Mouse (Mus musculus) skeletal muscle tissue, adult 2 months (tissue): Measurements from ENCODE around the gene Rpl13.

Source experiments
- DNase-seq: peaks from one replicate; pipeline ENCODE4 v3.0.0-alpha.2; 2012; ENCODE audit warnings: low read depth, low spot score

Gene Rpl13

GRCm38 (mm10) chr8:123106531-123106930 lies 4.4 kb downstream of the Rpl13 start:
- DNase-seq: no peak

GRCm38 (mm10) chr8:123108010-123108409 lies 5.9 kb downstream of the Rpl13 start:
- no peak for DNase-seq

- no peak for DNase-seq
Observed at GRCm38 (mm10) chr8:123108953-123109352, 6.8 kb downstream of the Rpl13 start.

GRCm38 (mm10) chr8:123110649-123111048 lies 8.5 kb downstream of the Rpl13 start:
- DNase-seq: no peak

- DNase-seq: no peak
Observed at GRCm38 (mm10) chr8:123112892-123113291, 10.7 kb downstream of the Rpl13 start.

- no peak for DNase-seq
Observed at GRCm38 (mm10) chr8:123113908-123114469, 11.8 kb downstream of the Rpl13 start.

GRCm38 (mm10) chr8:123114644-123115043 lies 12.5 kb downstream of the Rpl13 start:
- no peak for DNase-seq

- no peak for DNase-seq
Observed at GRCm38 (mm10) chr8:123117127-123117731, 15.1 kb downstream of the Rpl13 start, which contains the start of gene Cpne7. Gene Cpne7, plus strand, starts transcription at chr8:123117374.

- DNase-seq: no peak
Observed at GRCm38 (mm10) chr8:123117744-123118143, 15.6 kb downstream of the Rpl13 start.

GRCm38 (mm10) chr8:123122059-123122458 lies 19.9 kb downstream of the Rpl13 start:
- DNase-seq: no peak

GRCm38 (mm10) chr8:123122670-123123069 lies 20.5 kb downstream of the Rpl13 start:
- DNase-seq: no peak

GRCm38 (mm10) chr8:123126193-123126816 lies 24.2 kb downstream of the Rpl13 start:
- DNase-seq: no peak

GRCm38 (mm10) chr8:123131041-123131440 lies 28.9 kb downstream of the Rpl13 start:
- no peak for DNase-seq

GRCm38 (mm10) chr8:123132953-123133352 lies 30.8 kb downstream of the Rpl13 start:
- no peak for DNase-seq

- no peak for DNase-seq
Observed at GRCm38 (mm10) chr8:123134149-123134713, 32.1 kb downstream of the Rpl13 start.

GRCm38 (mm10) chr8:123135406-123135805 lies 33.3 kb downstream of the Rpl13 start:
- no peak for DNase-seq

GRCm38 (mm10) chr8:123135806-123136205 lies 33.7 kb downstream of the Rpl13 start:
- no peak for DNase-seq

- no peak for DNase-seq
Observed at GRCm38 (mm10) chr8:123136287-123136686, 34.1 kb downstream of the Rpl13 start.

GRCm38 (mm10) chr8:123137645-123138077 lies 35.5 kb downstream of the Rpl13 start:
- no peak for DNase-seq

GRCm38 (mm10) chr8:123138741-123139140 lies 36.6 kb downstream of the Rpl13 start:
- no peak for DNase-seq

- DNase-seq: peak; percentile 93
Observed at GRCm38 (mm10) chr8:123141741-123142462, 39.8 kb downstream of the Rpl13 start.

- peak; percentile 75 for DNase-seq
Observed at GRCm38 (mm10) chr8:123145279-123145678, 43.1 kb downstream of the Rpl13 start.
